Mouse (Mus musculus) heart, postnatal 0 days (tissue): ENCODE results near the gene Cfap97d1. TPM values are rescaled to one million over a fixed set of nuclear protein-coding genes. Genes with fewer than 3 reads are reported as not detected.
"Not testable (repeated sequence)": the region's sequence is repeated elsewhere in the genome, so short reads cannot be mapped to it uniquely, and the experiment has no call there.

Source experiments
- ATAC-seq: fragments of 200-750 bp; cut with Nextera tagmentation; 2 replicates; pipeline ENCODE4 v1.8.0; 2017; ENCODE audit warnings: low read depth, moderate number of reproducible peaks, moderate library complexity; ENCODE audit not compliant: insufficient read depth
- DNase-seq: peaks from one replicate; pipeline ENCODE4 v3.0.0-alpha.2; 2016; ENCODE audit warnings: low spot score
- H3K27ac ChIP-seq: fragments of 300-500 bp; sonication (generic); 2 replicates; pipeline ENCODE4 v1.5.1; 2014; ENCODE audit warnings: low read depth, mild to moderate bottlenecking
- H3K27me3 ChIP-seq: fragments of 300-500 bp; sonication (generic); 2 replicates; pipeline ENCODE4 v1.6.1; 2014; ENCODE audit warnings: low read length, mixed read lengths; ENCODE audit not compliant: control insufficient read depth, insufficient read depth
- H3K36me3 ChIP-seq: fragments of 300-500 bp; sonication (generic); replicated peaks from 2 replicates; pipeline ENCODE4 v1.6.1; 2014; ENCODE audit warnings: low read length, mixed read lengths; ENCODE audit not compliant: control insufficient read depth, insufficient read depth
- H3K4me1 ChIP-seq: fragments of 300-500 bp; sonication (generic); 2 replicates; pipeline ENCODE4 v1.6.1; 2014; ENCODE audit warnings: antibody characterized with exemption; ENCODE audit not compliant: control insufficient read depth, insufficient read depth
- H3K4me2 ChIP-seq: fragments of 300-500 bp; sonication (generic); 2 replicates; pipeline ENCODE4 v1.6.1; 2014; ENCODE audit warnings: low read depth, mild to moderate bottlenecking, low read length, moderate library complexity
- H3K4me3 ChIP-seq: fragments of 300-500 bp; sonication (generic); 2 replicates; pipeline ENCODE4 v1.5.1; 2014; ENCODE audit warnings: low read depth, low read length
- H3K9ac ChIP-seq: fragments of 300-500 bp; sonication (generic); replicated peaks from 2 replicates; pipeline ENCODE4 v1.6.1; 2014; ENCODE audit warnings: low read depth, low read length, mixed read lengths
- H3K9me3 ChIP-seq: fragments of 300-500 bp; sonication (generic); replicated peaks from 2 replicates; pipeline ENCODE4 v1.6.1; 2016; ENCODE audit warnings: low read length; ENCODE audit not compliant: control insufficient read depth
- CTCF ChIP-seq: IDR thresholded peaks from 2 replicates; pipeline ENCODE4 v1.5.1; 2016; ENCODE audit warnings: antibody characterized with exemption, control low read depth, low read depth
- EP300 ChIP-seq: IDR thresholded peaks from 2 replicates; pipeline ENCODE4 v1.6.1; 2016; ENCODE audit warnings: antibody characterized with exemption, low read depth
- WGBS: fragments of 180-500 bp; shearing (Covaris S2); extraction: QIAGEN DNeasy Blood & Tissue Kit; methylation state at CpG from one replicate; pipeline ENCODE4 v1.1.7; 2014; 5-methylcytosine and 5-hydroxymethylcytosine counted together
- polyA plus RNA-seq: library from polyadenylated mRNA; unstranded; fragments of >200 nt; fragmentation: Nextera tagmentation; extraction: Ambion mirVana; gene quantifications from 2 replicates; pipeline ENCODE4 v1.2.1, GENCODE M21; 2015
- total RNA-seq: library from RNA; depleted of rRNA; stranded (reverse); fragments of >200 nt; gene quantifications from 2 replicates; pipeline ENCODE4 v1.2.3, GENCODE M21; 2014; ENCODE audit warnings: low replicate concordance

The Cfap97d1 gene
- total and polyA plus RNA-seq, 2 experiments from 2014 or later: not detected

GRCm38 (mm10) chr11:101981850-101982249 lies 2.2 kb upstream of the Cfap97d1 start:
- no peak; the same call in 1 of the 2 replicates for TF ChIP-seq EP300
- TF ChIP-seq CTCF: no peak
- H3K4me2 ChIP-seq: peak overlapping the region; percentile 92
- DNase-seq (no peak), ATAC-seq (no peak)
- 0 out of 2 replicates have a peak overlapping the region, but pooled peaks have one; percentile 18 for H3K9ac ChIP-seq
- H3K36me3 ChIP-seq: peaks cover 41% of the 10 kb centered on the region
- H3K27me3 ChIP-seq: no peaks in the 10 kb centered on the region
- H3K4me3 ChIP-seq: no peak overlapping the region
- WGBS: 42% methylated on average over 11 of the region's 12 CpGs
- no peaks in the 10 kb centered on the region for H3K9me3 ChIP-seq
- H3K4me1 ChIP-seq: peaks cover 14% of the 10 kb centered on the region; the same call in 1 of the 2 replicates
- peak overlapping the region; percentile 98 for H3K27ac ChIP-seq

- peaks cover 36% of the 10 kb centered on the region for H3K36me3 ChIP-seq
- DNase-seq (no peak), ATAC-seq (no peak)
- peak overlapping the region; percentile 67 for H3K4me3 ChIP-seq
- H3K4me2 ChIP-seq: peak overlapping the region; percentile 92
- peaks cover 14% of the 10 kb centered on the region; the same call in 1 of the 2 replicates for H3K4me1 ChIP-seq
- TF ChIP-seq CTCF: no peak
- no peak for TF ChIP-seq EP300
- no peaks in the 10 kb centered on the region for H3K27me3 ChIP-seq
- H3K27ac ChIP-seq: peak overlapping the region; percentile 98
- H3K9me3 ChIP-seq: no peaks in the 10 kb centered on the region
- 27% methylated on average over 6 of the region's 6 CpGs for WGBS
- H3K9ac ChIP-seq: peak overlapping the region; percentile 18; the same call in 1 of the 2 replicates
These were observed 1.1 kb upstream of the Cfap97d1 start for GRCm38 (mm10) chr11:101982981-101983411.

- H3K4me1 ChIP-seq: peaks cover 14% of the 10 kb centered on the region; the same call in 1 of the 2 replicates
- TF ChIP-seq CTCF (no peak), EP300 (no peak)
- peak overlapping the region; percentile 92 for H3K4me2 ChIP-seq
- WGBS: 28% methylated on average over 10 of the region's 10 CpGs
- ATAC-seq (no peak), DNase-seq (no peak)
- peak overlapping the region; percentile 98 for H3K27ac ChIP-seq
- H3K9ac ChIP-seq: peak overlapping the region; percentile 18; the same call in 1 of the 2 replicates
- no peaks in the 10 kb centered on the region for H3K9me3 ChIP-seq
- H3K4me3 ChIP-seq: peak overlapping the region; percentile 67
- no peaks in the 10 kb centered on the region for H3K27me3 ChIP-seq
- H3K36me3 ChIP-seq: peaks cover 32% of the 10 kb centered on the region
These were observed 603 bp upstream of the Cfap97d1 start for GRCm38 (mm10) chr11:101983431-101983921.

- 55% methylated on average over 6 of the region's 6 CpGs for WGBS
- peaks cover 14% of the 10 kb centered on the region; the same call in 1 of the 2 replicates for H3K4me1 ChIP-seq
- H3K9me3 ChIP-seq, ATAC-seq, H3K27me3 ChIP-seq, DNase-seq, H3K4me3 ChIP-seq, H3K4me2 ChIP-seq: not testable (repeated sequence)
- H3K27ac ChIP-seq: peak overlapping the region; percentile 98; the same call in 1 of the 2 replicates
- 0 out of 2 replicates have a peak overlapping the region, but pooled peaks have one; percentile 84 for H3K9ac ChIP-seq
- peaks cover 14% of the 10 kb centered on the region for H3K36me3 ChIP-seq
These were observed 1.4 kb downstream of the Cfap97d1 start for GRCm38 (mm10) chr11:101985450-101985849.

- Histone ChIP-seq H3K4me3 (no peak overlapping the region), H3K4me2 (no peak overlapping the region; the same call in 1 of the 2 replicates), H3K27me3 (no peaks in the 10 kb centered on the region), H3K36me3 (peaks cover 9% of the 10 kb centered on the region), H3K9ac (no peak overlapping the region), H3K9me3 (no peaks in the 10 kb centered on the region), H3K4me1 (peaks cover 14% of the 10 kb centered on the region; the same call in 1 of the 2 replicates), H3K27ac (no peak overlapping the region)
- peak; percentile 94 for TF ChIP-seq CTCF
- no peak for TF ChIP-seq EP300
- DNase-seq (peak; percentile 85), ATAC-seq (no peak)
- WGBS: 6% methylated on average over 10 of the region's 10 CpGs
These were observed 1.9 kb downstream of the Cfap97d1 start for GRCm38 (mm10) chr11:101985990-101986389.
